Mouse (Mus musculus) olfactory bulb, adult 2 months (tissue): ENCODE results near the gene Nup37. TPM values are rescaled to one million over a fixed set of nuclear protein-coding genes. Genes with fewer than 3 reads are reported as not detected.

ENCODE experiments used
- H3K27ac ChIP-seq: fragments of 200-500 bp; 2 replicates; pipeline ENCODE4 v1.5.1; 2012; ENCODE audit warnings: low read depth, low read length; ENCODE audit not compliant: insufficient read depth
- H3K4me1 ChIP-seq: fragments of 200-500 bp; 2 replicates; pipeline ENCODE4 v1.6.1; 2012; ENCODE audit warnings: low read length; ENCODE audit not compliant: control insufficient read depth, insufficient read depth
- H3K4me3 ChIP-seq: fragments of 200-500 bp; 2 replicates; pipeline ENCODE4 v1.5.1; 2012; ENCODE audit warnings: mild to moderate bottlenecking, low read depth, low read length, moderate library complexity; ENCODE audit not compliant: insufficient read depth
- CTCF ChIP-seq: fragments of 200-500 bp; IDR thresholded peaks from 2 replicates; pipeline ENCODE4 v1.5.1; 2012; ENCODE audit warnings: low read depth, mild to moderate bottlenecking, low read length, moderate library complexity; ENCODE audit not compliant: insufficient read depth
- POLR2A ChIP-seq: fragments of 200-500 bp; IDR thresholded peaks from 2 replicates; pipeline ENCODE4 v1.6.1; 2012; ENCODE audit warnings: mild to moderate bottlenecking, low read depth, low read length, moderate library complexity; ENCODE audit not compliant: insufficient read depth
- WGBS: fragments of 180-500 bp; shearing (Covaris S2); methylation state at CpG from one replicate; pipeline ENCODE4 v1.1.7; 2018; 5-methylcytosine and 5-hydroxymethylcytosine counted together
- polyA plus RNA-seq: library from polyadenylated mRNA; stranded (reverse); fragments of >200 nt; gene quantifications from 2 replicates; pipeline ENCODE4 v1.2.4, GENCODE M21; 2012; ENCODE audit warnings: low replicate concordance; ENCODE audit not compliant: missing spikeins, insufficient read depth, insufficient read length

Nup37 gene
- not detected in 2 replicates for polyA plus RNA-seq

- Histone ChIP-seq H3K27ac (no peak within 1 kb of the TSS), H3K4me3 (peak within 1 kb of the TSS; percentile 80), H3K4me1 (no peaks in the 10 kb centered on the region)
- under 1% methylated on average over 53 of the region's 53 CpGs for WGBS
- TF ChIP-seq CTCF, result no peak
- TF ChIP-seq POLR2A, result peak; percentile 65; the same call in 1 of the 2 replicates
These were observed at the start of gene Nup37, which contains the start of gene Parpbp for GRCm38 (mm10) chr10:88146707-88147477. Gene Nup37 (plus strand): TSS chr10:88146992. Gene Parpbp (minus strand): TSS chr10:88146941.

DNA sequence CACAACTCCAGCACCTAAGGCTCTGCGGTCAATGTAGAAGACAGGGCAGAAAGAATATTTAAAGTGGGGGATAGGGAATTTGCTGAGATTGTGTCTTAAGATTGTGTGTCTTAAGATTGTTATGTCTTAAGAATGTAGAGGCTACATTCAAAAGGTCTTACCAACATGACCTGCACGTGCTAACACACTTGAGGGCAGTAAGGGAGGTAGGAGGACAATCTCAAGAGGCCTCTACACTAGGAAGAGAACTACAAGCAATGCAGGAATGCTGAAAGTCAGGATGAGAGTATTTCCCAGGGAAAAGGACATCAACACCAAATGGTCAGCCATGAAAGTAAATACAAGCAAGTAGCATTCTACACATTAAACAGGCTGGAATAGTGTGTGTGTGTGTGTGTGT is 40.6 kb upstream of the Nup37 start:
- H3K27ac ChIP-seq, result no peak overlapping the region
- H3K4me3 ChIP-seq, result no peak overlapping the region
- no peaks in the 10 kb centered on the region for H3K4me1 ChIP-seq
- WGBS, result 88% methylated on average over 2 of the region's 2 CpGs
- TF ChIP-seq POLR2A (no peak), CTCF (no peak)

GRCm38 (mm10) chr10:88113290-88113689 is 33.5 kb upstream of the Nup37 start:
- Histone ChIP-seq H3K4me1 (no peaks in the 10 kb centered on the region), H3K27ac (no peak overlapping the region), H3K4me3 (no peak overlapping the region)
- no peak for TF ChIP-seq POLR2A
- no peak for TF ChIP-seq CTCF
- WGBS, result 75% methylated on average over 2 of the region's 2 CpGs

DNA sequence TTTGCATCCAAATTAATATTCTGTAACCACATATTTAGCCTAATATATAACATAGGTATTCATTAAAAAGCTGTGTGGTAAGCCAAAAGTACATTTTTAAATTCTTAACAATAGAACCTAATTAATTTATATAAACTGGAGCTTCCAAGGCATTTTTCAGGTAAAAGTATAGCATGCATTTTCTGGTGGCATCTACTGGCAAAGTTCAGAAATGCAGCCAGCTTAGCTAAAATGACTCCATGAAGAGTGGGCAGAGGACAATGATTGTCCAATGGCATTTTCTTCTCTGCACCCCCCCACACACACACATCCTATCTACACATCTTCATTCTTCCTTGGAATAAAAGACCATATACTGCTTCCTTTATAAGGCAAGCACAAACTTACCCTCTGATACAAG is 27.1 kb upstream of the Nup37 start:
- H3K4me3 ChIP-seq, result no peak overlapping the region
- no peak overlapping the region for H3K27ac ChIP-seq
- no peaks in the 10 kb centered on the region for H3K4me1 ChIP-seq
- no peak for TF ChIP-seq POLR2A

GRCm38 (mm10) chr10:88135630-88136029 is 11.2 kb upstream of the Nup37 start:
- TF ChIP-seq CTCF (no peak), POLR2A (no peak)
- WGBS, result 97% methylated on average over 16 of the region's 16 CpGs
- Histone ChIP-seq H3K4me1 (no peaks in the 10 kb centered on the region), H3K27ac (no peak overlapping the region), H3K4me3 (no peak overlapping the region)

DNA sequence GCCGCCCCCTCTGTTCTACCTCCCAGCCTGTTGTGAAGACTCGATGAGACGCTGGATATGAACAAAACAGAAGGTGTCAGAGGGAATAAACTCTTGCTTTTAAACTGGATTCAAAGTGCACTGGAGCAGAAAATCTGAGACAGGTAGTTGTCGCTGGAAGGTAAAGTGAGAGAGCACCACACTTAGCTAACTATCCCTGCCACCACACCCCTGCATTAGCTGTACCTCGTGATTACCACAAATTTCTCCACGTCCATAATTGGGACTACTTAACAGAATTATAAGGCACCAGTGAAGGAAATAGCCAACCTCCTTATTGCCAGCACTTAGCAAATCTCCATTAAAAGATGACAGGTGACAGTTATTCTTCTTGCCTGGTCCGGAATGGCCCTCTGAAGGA is 605 bp upstream of the Nup37 start:
- Histone ChIP-seq H3K4me3 (peak overlapping the region; percentile 80), H3K4me1 (no peaks in the 10 kb centered on the region), H3K27ac (no peak overlapping the region)
- WGBS, result 13% methylated on average over 7 of the region's 7 CpGs
- TF ChIP-seq POLR2A, result no peak
- TF ChIP-seq CTCF, result no peak

DNA sequence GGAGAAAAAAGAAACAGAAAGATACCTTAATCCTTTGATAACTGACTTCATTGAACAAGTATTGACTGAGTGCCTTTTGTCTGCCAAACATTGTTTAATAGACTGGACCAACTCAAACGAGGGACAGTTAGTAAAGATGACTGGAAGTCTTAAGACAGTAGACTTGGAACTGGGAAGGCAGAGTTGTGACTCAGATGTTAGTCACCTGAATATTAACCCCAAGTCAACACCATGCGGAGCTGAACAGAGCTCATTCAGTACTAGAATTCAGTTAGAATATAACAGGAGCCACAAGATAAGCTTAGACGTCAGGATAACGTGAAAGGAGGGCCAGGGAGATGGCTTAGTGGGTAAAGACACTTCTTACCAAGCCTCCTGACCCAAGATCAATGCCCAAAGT is 3.6 kb downstream of the Nup37 start:
- Histone ChIP-seq H3K4me1 (no peaks in the 10 kb centered on the region), H3K4me3 (no peak overlapping the region), H3K27ac (no peak overlapping the region)
- WGBS, result 65% methylated on average over 4 of the region's 4 CpGs
- TF ChIP-seq POLR2A (no peak), CTCF (no peak)

DNA sequence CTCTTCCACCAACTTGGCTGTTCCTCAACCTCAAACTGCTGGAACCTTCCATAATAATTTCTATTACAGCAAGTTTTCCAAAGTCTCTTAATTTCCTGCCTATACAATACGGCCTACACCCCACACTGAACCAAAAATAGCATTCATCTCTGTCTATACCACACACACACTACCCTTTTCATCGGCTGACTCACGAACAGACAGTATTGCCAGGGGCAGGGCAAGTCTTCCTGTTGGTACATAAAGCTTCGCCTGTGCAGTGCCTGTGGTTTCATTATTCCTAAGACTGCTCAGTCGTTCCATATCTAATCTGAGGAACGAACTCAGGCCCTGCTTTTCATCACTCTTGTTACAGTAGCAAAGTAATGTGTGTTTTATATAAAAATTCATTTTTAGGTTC is 4.9 kb downstream of the Nup37 start:
- Histone ChIP-seq H3K4me3 (no peak overlapping the region), H3K27ac (no peak overlapping the region), H3K4me1 (no peaks in the 10 kb centered on the region)
- TF ChIP-seq POLR2A (no peak), CTCF (no peak)
- WGBS, result 57% methylated on average over 6 of the region's 6 CpGs

GRCm38 (mm10) chr10:88162096-88162495 is 15.3 kb downstream of the Nup37 start:
- no peak overlapping the region for H3K4me3 ChIP-seq
- 90% methylated on average over 2 of the region's 2 CpGs for WGBS
- TF ChIP-seq POLR2A, result no peak
- TF ChIP-seq CTCF, result no peak

GRCm38 (mm10) chr10:88162676-88163075 is 15.9 kb downstream of the Nup37 start:
- Histone ChIP-seq H3K27ac (no peak overlapping the region), H3K4me3 (no peak overlapping the region), H3K4me1 (no peaks in the 10 kb centered on the region)
- WGBS, result 87% methylated on average over 5 of the region's 5 CpGs
- TF ChIP-seq CTCF (no peak), POLR2A (no peak)

More at GRCm38 (mm10) chr10:88162096-88162495, 15.3 kb downstream of the Nup37 start:
- Histone ChIP-seq H3K27ac (no peak overlapping the region), H3K4me1 (no peaks in the 10 kb centered on the region)
